Mouse (Mus musculus): ENCODE data around the gene Ppp1cc.
A peak's percentile ranks its signal among the peaks of the same experiment; 100 is the strongest.
"Not testable (repeated sequence)": the region's sequence is repeated elsewhere in the genome, so short reads cannot be mapped to it uniquely, and the experiment has no call there.

Ppp1cc gene

GRCm38 (mm10) chr5:122165233-122165915 is 7.3 kb downstream of the Ppp1cc start:
- peak in 1 of 2 experiments; percentile 58 for DNase-seq (ENCODE audit: low spot score in 2 of 2)

DNA sequence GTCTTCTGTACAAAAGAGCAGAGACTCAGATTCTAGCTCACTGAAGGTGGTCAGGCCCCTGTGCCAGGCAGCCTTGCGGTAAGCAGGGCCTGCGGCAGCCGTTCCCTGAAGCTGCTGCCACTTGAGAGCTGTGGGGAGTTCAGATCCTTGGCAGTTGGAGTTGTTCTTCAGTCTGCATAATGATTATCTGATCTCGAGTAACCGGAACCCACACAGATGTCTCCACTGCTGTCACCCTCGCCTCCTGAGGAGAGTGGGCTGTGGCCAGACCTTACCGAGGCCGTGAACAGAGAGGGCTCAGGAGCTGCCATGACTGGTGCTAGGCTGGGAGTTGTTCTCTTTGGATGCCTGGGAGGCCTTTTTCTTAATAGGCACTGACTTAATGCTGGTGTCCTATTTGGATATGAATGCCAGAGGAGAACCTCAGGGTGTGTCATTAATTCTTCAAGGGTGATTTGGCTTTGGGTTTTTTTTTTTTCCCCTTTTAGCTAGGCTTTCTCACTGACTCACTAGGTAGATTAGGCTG is 8.6 kb downstream of the Ppp1cc start:
- DNase-seq (ENCODE audit: low spot score in 2 of 2): no peak

GRCm38 (mm10) chr5:122168344-122169069 is 10.4 kb downstream of the Ppp1cc start:
- no peak for DNase-seq (ENCODE audit: low spot score in 2 of 2)

- peak in 1 of 2 experiments; percentile 47 for DNase-seq (ENCODE audit: low spot score in 2 of 2)
Observed at GRCm38 (mm10) chr5:122171058-122171457, 13.0 kb downstream of the Ppp1cc start.

DNA sequence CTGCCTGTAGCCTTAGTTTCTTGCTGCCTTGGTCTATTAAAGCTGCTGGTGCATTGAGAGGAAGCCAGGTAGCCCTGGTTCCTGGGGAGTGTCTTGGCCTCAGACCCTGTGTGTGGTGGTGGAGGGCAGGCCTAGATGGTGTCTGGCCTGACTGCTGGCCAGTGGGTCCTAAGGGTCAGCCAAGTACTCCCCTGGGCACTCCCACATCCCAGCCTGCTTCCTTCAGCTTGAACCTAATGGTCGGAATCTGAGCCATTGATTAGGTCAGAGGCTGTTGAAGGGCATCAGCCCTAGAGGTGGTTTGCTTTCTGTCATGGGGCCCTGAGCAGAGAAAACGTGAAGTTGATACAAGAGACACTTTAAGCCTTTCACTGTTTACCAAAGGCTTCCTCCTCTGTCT is 17.3 kb downstream of the Ppp1cc start:
- no peak for DNase-seq (ENCODE audit: low spot score in 2 of 2)

- DNase-seq (ENCODE audit: low spot score in 2 of 2): no peak
Observed at GRCm38 (mm10) chr5:122175961-122176360, 17.9 kb downstream of the Ppp1cc start.

DNA sequence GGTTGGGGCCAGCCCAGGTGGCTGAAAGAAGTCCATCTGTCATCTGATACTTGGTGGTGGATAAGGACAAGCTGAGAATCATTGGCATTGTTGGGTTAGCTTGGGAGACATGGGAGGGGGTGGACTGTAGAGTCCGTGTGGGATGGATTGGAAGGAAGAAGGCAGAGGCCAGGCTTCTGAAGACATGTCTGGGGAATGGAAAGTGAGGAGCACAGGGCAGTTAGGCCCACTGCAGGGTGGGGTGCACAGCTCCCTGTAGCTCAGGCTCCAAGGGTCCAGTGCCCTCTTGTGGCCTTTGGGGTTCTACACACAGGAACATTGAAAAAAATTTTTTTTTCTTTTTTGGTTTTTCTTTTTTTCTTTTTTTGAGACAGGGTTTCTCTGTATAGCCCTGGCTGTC is 18.3 kb downstream of the Ppp1cc start:
- peak in 1 of 2 experiments; percentile 52 for DNase-seq (ENCODE audit: low spot score in 2 of 2)

- DNase-seq (ENCODE audit: low spot score in 2 of 2): peak in 1 of 2 experiments; percentile 54
Observed at GRCm38 (mm10) chr5:122179665-122180064, 21.6 kb downstream of the Ppp1cc start.

- DNase-seq (ENCODE audit: low spot score in 2 of 2): no peak
Observed at GRCm38 (mm10) chr5:122184283-122184806, 26.3 kb downstream of the Ppp1cc start.

GRCm38 (mm10) chr5:122184858-122185257 is 26.8 kb downstream of the Ppp1cc start:
- not testable (repeated sequence) for DNase-seq (ENCODE audit: low spot score in 2 of 2)

GRCm38 (mm10) chr5:122189115-122189514 is 31.0 kb downstream of the Ppp1cc start:
- DNase-seq (ENCODE audit: low spot score in 2 of 2): no peak

DNA sequence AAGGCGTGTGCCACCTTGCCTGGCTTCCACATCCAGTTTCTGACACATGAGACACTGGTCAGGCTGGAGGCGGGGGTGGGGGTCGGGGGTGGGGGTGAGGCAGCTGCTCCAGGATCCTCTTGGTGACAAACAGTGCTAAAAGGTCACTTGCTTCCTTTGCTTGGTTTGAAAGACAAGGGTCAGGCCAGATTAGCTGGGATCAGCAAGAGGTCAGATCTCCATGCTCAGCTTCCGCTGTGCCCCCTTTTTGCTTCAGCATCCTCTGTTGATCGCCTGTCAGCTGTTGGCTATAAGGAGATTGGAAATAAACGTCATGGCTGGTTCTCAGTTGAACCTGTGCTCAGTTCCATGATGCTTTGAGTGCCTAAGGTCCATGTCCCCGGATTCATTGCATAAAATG is 32.4 kb downstream of the Ppp1cc start:
- no peak for DNase-seq (ENCODE audit: low spot score in 2 of 2)

DNA sequence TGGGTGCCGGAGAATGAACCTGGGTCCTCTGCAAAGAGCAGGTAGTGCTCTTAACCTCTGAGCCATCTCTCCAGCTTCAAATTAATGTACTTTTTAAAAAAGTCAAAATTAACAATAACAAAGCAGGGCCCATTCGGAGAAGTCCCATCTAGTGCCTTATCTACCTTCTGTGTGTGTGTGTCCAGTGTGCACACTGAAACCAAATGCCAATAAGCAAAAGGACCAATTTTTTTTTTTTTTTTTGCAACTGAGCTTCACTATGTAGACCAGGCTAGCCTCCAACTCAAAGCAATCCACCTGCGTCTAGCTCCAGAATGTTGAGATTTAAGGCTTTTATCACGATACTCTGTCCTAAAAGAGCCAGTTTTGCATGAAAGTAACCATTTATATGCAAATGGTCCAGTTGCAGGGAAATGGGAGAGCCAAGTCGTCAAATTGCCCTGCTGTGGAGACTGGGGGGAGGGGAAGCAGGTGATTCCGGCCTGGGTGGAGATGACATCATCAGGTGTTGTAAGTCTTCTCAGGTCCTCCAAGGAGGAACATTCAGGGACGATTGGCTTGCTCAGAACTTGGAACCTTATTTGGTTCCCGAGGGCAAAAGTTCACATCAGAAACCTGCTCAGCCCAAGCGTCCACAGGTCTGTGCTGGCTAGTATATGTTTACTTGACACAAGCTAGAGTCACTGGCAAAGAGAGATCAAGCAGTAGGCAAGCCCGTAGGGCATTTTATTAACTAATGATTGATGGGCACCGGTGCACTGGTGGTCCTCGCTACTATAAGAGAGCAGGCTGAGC is 33.4 kb downstream of the Ppp1cc start:
- no peak for DNase-seq (ENCODE audit: low spot score in 2 of 2)

DNA sequence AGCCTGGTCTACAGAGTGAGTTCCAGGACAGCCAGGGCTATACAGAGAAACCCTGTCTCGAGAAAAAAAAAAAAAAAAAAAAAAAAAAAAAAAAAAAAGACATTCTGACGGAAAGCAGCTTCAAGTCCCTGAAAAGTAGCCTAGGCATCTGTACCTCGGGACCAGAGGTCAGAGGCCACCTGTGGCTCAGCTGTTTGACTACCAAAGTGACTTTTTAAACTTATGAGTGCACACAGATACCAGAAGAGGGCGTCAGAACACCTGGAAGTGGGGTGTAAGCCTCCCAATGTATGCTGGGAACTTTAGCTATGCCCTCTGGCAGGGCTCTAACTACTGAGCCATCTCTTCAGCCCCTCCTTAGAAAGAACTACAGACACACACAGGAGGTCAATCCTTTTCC is 34.3 kb downstream of the Ppp1cc start:
- no peak for DNase-seq (ENCODE audit: low spot score in 2 of 2)

- DNase-seq (ENCODE audit: low spot score in 2 of 2): peak in 1 of 2 experiments; percentile 32
Observed at GRCm38 (mm10) chr5:122200872-122201271, 42.8 kb downstream of the Ppp1cc start.

GRCm38 (mm10) chr5:122201904-122202303 is 43.8 kb downstream of the Ppp1cc start:
- DNase-seq (ENCODE audit: low spot score in 2 of 2): peak in 1 of 2 experiments; percentile 57

DNA sequence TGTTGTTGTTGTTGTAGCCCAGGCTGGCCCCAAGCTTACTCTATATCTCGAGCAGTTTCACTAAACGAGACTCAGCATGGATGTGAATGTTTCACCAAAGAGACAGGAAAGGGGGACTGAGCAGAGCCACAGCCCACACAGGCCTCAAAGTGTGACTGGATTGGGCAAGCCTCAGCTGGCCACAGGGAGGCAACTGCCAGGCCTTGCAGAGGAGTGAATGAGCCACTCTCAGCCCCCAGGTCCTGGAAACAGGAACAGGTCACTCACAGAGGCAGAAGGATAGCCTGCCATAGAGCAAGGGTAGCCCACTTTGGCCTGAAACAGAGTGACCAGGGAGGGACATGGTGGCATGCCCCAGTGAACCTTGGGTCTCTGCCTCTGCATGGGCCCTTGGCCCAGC is 46.1 kb downstream of the Ppp1cc start:
- peak in 1 of 2 experiments; percentile 54 for DNase-seq (ENCODE audit: low spot score in 2 of 2)

DNA sequence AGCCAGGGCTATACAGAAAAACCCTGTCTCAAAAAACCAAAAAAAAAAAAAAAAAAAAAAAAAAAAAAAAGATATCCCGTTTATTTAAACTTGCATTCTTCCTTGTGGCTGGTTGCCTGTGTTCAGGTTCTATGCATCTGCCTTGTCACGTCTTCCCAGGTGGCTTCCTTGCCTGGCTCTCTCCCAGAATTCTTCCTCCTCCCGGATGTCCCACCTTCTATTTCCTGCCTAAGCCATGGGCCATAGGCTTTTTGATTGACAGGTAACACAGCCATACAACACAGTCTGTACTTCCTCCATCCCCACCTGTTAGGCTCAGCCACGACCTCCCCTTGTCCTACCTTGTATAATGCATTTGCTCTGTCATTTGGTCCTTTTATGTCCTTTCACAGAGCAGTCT is 48.4 kb downstream of the Ppp1cc start, which contains the start of gene Hvcn1:
Gene Hvcn1 (plus strand): TSS at position 330 of the 400 bp plus-strand sequence.
- DNase-seq (ENCODE audit: low spot score in 2 of 2): no peak

GRCm38 (mm10) chr5:122208909-122209308 is 50.8 kb downstream of the Ppp1cc start:
- no peak for DNase-seq (ENCODE audit: low spot score in 2 of 2)

DNA sequence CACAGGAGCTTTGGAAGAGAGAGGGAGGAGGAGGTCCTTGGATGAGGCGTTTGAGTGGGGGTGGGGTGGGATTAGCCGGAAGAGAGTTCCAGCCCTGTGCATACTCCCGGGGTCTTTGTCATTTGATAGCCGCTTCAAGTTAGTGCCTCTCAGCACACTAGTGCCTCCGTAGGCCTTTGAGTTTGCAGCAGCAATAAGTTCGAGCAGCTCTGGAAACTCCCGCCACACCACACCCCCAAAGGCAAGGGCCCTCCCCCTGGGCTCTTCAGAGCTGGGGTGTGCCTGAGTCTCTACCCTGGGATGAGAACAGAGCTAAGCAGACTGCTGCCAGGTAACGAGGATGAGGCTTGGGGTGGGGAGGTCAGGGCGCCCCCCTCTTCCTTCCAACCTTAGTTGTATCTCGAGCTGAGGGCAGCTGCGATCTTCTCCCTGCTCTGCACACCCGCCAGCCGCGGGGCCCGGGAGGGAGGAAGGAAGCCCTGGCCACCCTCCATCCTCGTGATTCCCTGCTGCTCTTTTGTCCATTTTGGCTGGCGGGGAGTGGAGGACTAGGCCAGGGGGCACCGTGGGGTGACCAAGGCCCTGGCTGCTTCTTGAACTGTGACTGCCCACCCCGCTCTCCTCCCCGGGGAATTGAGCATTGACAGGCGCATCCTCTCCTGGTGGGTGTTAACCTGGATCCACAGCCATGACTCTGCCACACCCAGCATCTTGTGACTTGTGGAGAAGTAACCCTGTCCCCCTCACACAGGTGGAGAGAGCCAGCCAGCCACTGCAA is 51.7 kb downstream of the Ppp1cc start:
- DNase-seq (ENCODE audit: low spot score in 2 of 2): peak; percentile 63 to 67

DNA sequence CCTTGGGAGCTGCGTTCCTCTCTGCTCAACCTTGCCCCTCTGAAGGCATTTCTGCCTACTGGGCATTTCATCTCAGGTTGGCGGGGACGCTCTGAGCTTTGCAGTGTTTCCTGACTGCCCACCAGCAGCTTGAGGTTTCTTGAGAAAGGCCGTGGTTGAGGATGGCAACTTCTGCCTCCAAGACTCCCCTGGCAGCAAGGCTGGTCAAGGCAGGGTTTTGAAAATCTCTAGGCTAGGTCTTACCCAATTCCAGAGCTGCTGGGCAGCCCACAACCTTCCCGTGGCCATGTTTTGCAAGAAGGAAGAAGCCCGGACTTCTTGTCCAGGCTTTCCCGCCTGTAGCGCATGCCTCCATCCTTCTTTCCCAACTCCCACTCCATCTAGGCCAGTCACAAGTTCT is 52.8 kb downstream of the Ppp1cc start:
- no peak for DNase-seq (ENCODE audit: low spot score in 2 of 2)

Measured in urinary bladder, postnatal 4 days (tissue).